Mouse (Mus musculus): ENCODE data around the gene Il12rb1. TPM values are rescaled to one million over a fixed set of nuclear protein-coding genes. Genes with fewer than 3 reads are reported as not detected.
A peak's percentile ranks its signal among the peaks of the same experiment; 100 is the strongest.

The Il12rb1 gene
- polyA plus RNA-seq, 2 experiments = 0.13 TPM; not detected in 1

- Histone ChIP-seq H3K9ac (ENCODE audit: low read depth, low read length, severe bottlenecking) (no peak overlapping the region), H3K36me3 (ENCODE audit: control insufficient read depth, insufficient read depth, low read length) (no peaks in the 10 kb centered on the region), H3K4me3 (replicated peaks; ENCODE audit: low read length) (no peak overlapping the region), H3K27ac (replicated peaks; ENCODE audit: low read depth, low read length) (no peak overlapping the region), H3K9me3 (ENCODE audit: control insufficient read depth, low read length) (no peaks in the 10 kb centered on the region), H3K27me3 (ENCODE audit: control insufficient read depth, insufficient read depth, low read length) (peaks cover 21% of the 10 kb centered on the region), H3K4me1 (ENCODE audit: control insufficient read depth, insufficient read depth, low read length) (peaks cover 25% of the 10 kb centered on the region), H3K4me2 (replicated peaks; ENCODE audit: low read depth, low read length, severe bottlenecking) (no peak overlapping the region)
- no peak for TF ChIP-seq POLR2A (IDR thresholded peaks at IDR 0.05; ENCODE audit: borderline replicate concordance, extremely low read depth, insufficient read depth, insufficient read length)
- 85% methylated on average over 2 of the region's 2 CpGs for WGBS
- DNase-seq (ENCODE audit: low spot score) (no peak), ATAC-seq (ENCODE audit: low FRiP score, low read depth) (no peak)
These were observed 12.9 kb upstream of the Il12rb1 start for GRCm38 (mm10) chr8:70795370-70795769.

- H3K9ac ChIP-seq (ENCODE audit: low read depth, low read length, severe bottlenecking) = peak overlapping the region; percentile 61
- H3K36me3 ChIP-seq (ENCODE audit: control insufficient read depth, insufficient read depth, low read length) = no peaks in the 10 kb centered on the region
- no peaks in the 10 kb centered on the region for H3K9me3 ChIP-seq (ENCODE audit: control insufficient read depth, low read length)
- 3% methylated on average over 49 of the region's 54 CpGs for WGBS
- H3K27ac ChIP-seq (replicated peaks; ENCODE audit: low read depth, low read length) = no peak overlapping the region
- no peak for TF ChIP-seq POLR2A (IDR thresholded peaks at IDR 0.05; ENCODE audit: borderline replicate concordance, extremely low read depth, insufficient read depth, insufficient read length)
- H3K27me3 ChIP-seq (ENCODE audit: control insufficient read depth, insufficient read depth, low read length) = peaks cover 21% of the 10 kb centered on the region
- H3K4me1 ChIP-seq (ENCODE audit: control insufficient read depth, insufficient read depth, low read length) = peaks cover 13% of the 10 kb centered on the region
- no peak for DNase-seq (ENCODE audit: low spot score)
- H3K4me3 ChIP-seq (replicated peaks; ENCODE audit: low read length) = peak overlapping the region; percentile 54
- peak overlapping the region; percentile 93 for H3K4me2 ChIP-seq (replicated peaks; ENCODE audit: low read depth, low read length, severe bottlenecking)
- no peak for ATAC-seq (ENCODE audit: low FRiP score, low read depth)
These were observed 11.7 kb upstream of the Il12rb1 start for GRCm38 (mm10) chr8:70796403-70797080.

GRCm38 (mm10) chr8:70797081-70798070 lies 10.9 kb upstream of the Il12rb1 start:
- TF ChIP-seq POLR2A (IDR thresholded peaks at IDR 0.05; ENCODE audit: borderline replicate concordance, extremely low read depth, insufficient read depth, insufficient read length) = no peak
- H3K27me3 ChIP-seq (ENCODE audit: control insufficient read depth, insufficient read depth, low read length) = peaks cover 21% of the 10 kb centered on the region

GRCm38 (mm10) chr8:70798281-70798680 lies 10.0 kb upstream of the Il12rb1 start:
- DNase-seq (ENCODE audit: low spot score) = no peak

More at GRCm38 (mm10) chr8:70797081-70798070, 10.9 kb upstream of the Il12rb1 start:
- H3K4me2 ChIP-seq (replicated peaks; ENCODE audit: low read depth, low read length, severe bottlenecking) = peak overlapping the region; percentile 93
- peak overlapping the region; percentile 45 for H3K9ac ChIP-seq (ENCODE audit: low read depth, low read length, severe bottlenecking)
- peaks cover 10% of the 10 kb centered on the region for H3K4me1 ChIP-seq (ENCODE audit: control insufficient read depth, insufficient read depth, low read length)
- peak; percentile 96 for DNase-seq (ENCODE audit: low spot score)
- WGBS = 1% methylated on average over 54 of the region's 57 CpGs
- no peaks in the 10 kb centered on the region for H3K36me3 ChIP-seq (ENCODE audit: control insufficient read depth, insufficient read depth, low read length)
- peak overlapping the region; percentile 54 for H3K4me3 ChIP-seq (replicated peaks; ENCODE audit: low read length)
- no peak overlapping the region for H3K27ac ChIP-seq (replicated peaks; ENCODE audit: low read depth, low read length)
- H3K9me3 ChIP-seq (ENCODE audit: control insufficient read depth, low read length) = no peaks in the 10 kb centered on the region
- ATAC-seq (ENCODE audit: low FRiP score, low read depth) = peak; percentile 89

GRCm38 (mm10) chr8:70800648-70801047 lies 7.6 kb upstream of the Il12rb1 start:
- H3K9me3 ChIP-seq (ENCODE audit: control insufficient read depth, low read length) = no peaks in the 10 kb centered on the region
- no peak for TF ChIP-seq POLR2A (IDR thresholded peaks at IDR 0.05; ENCODE audit: borderline replicate concordance, extremely low read depth, insufficient read depth, insufficient read length)
- peaks cover 12% of the 10 kb centered on the region for H3K4me1 ChIP-seq (ENCODE audit: control insufficient read depth, insufficient read depth, low read length)
- no peak overlapping the region for H3K4me3 ChIP-seq (replicated peaks; ENCODE audit: low read length)
- whole genome bisulfite sequencing = 50% methylated on average over 10 of the region's 10 CpGs
- no peaks in the 10 kb centered on the region for H3K36me3 ChIP-seq (ENCODE audit: control insufficient read depth, insufficient read depth, low read length)
- no peak for DNase-seq (ENCODE audit: low spot score)
- no peak for ATAC-seq (ENCODE audit: low FRiP score, low read depth)
- H3K9ac ChIP-seq (ENCODE audit: low read depth, low read length, severe bottlenecking) = no peak overlapping the region
- H3K27me3 ChIP-seq (ENCODE audit: control insufficient read depth, insufficient read depth, low read length) = peaks cover 39% of the 10 kb centered on the region
- no peak overlapping the region for H3K4me2 ChIP-seq (replicated peaks; ENCODE audit: low read depth, low read length, severe bottlenecking)
- no peak overlapping the region for H3K27ac ChIP-seq (replicated peaks; ENCODE audit: low read depth, low read length)

More at GRCm38 (mm10) chr8:70798281-70798680, 10.0 kb upstream of the Il12rb1 start:
- Histone ChIP-seq H3K4me1 (ENCODE audit: control insufficient read depth, insufficient read depth, low read length) (peaks cover 3% of the 10 kb centered on the region; the same call in 1 of the 2 replicates), H3K4me3 (replicated peaks; ENCODE audit: low read length) (peak overlapping the region; percentile 54; the same call in 1 of the 2 replicates), H3K36me3 (ENCODE audit: control insufficient read depth, insufficient read depth, low read length) (no peaks in the 10 kb centered on the region), H3K4me2 (replicated peaks; ENCODE audit: low read depth, low read length, severe bottlenecking) (peak overlapping the region; percentile 93), H3K9ac (ENCODE audit: low read depth, low read length, severe bottlenecking) (0 out of 2 replicates have a peak overlapping the region, but pooled peaks have one; percentile 45), H3K9me3 (ENCODE audit: control insufficient read depth, low read length) (no peaks in the 10 kb centered on the region), H3K27me3 (ENCODE audit: control insufficient read depth, insufficient read depth, low read length) (peaks cover 24% of the 10 kb centered on the region), H3K27ac (replicated peaks; ENCODE audit: low read depth, low read length) (no peak overlapping the region)
- no peak for ATAC-seq (ENCODE audit: low FRiP score, low read depth)
- TF ChIP-seq POLR2A (IDR thresholded peaks at IDR 0.05; ENCODE audit: borderline replicate concordance, extremely low read depth, insufficient read depth, insufficient read length) = no peak
- 16% methylated on average over 15 of the region's 15 CpGs for WGBS

Data from limb, embryonic 14.5 days (tissue).